In the genomic region with DNA sequence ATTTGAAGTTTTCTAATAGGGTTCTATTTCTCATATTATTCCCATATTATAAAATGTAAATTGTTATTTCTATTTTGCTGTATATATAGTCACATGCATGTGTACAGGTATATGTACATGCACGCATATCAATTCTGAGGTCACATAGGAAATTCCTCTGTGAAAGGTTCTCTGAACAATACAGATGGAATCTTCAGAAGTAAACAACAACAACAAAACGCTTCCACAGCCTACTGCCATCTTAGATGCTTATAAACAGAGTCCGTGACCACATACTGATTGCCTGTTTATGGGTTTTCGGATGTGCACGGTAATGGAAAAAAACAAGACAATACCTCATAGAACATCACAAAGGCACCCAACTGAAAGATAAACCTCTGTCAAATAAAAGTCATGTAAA, we compare ENCODE assay signal across 27 mouse cellular contexts. TPM values are rescaled to one million over a fixed set of nuclear protein-coding genes. Genes with fewer than 3 reads are reported as not detected.
DNase-seq lines count a peak whose midpoint lies in the region; ATAC-seq lines count a peak whose summit lies in the region.
"Had no signal": no experiment of that assay in that cellular context is flagged by ENCODE, and none has a peak within 500 bp of the region (broad histone marks: within the 10 kb centered on the region; RNA-seq: fewer than 3 reads in every experiment).

No protein-coding gene starts in this region.

- H3K27me3 ChIP-seq in hindbrain, embryonic 14.5 days (ENCODE audit: control insufficient read depth, insufficient read depth, low read length): peaks cover 4% of the 10 kb centered on the region; the same call in 1 of the 2 replicates
- no peaks in the 10 kb centered on the region for H3K27me3 ChIP-seq in hindbrain, embryonic 16.5 days (replicated peaks; ENCODE audit: control insufficient read depth, insufficient read depth, low read length)
- peaks cover 3% of the 10 kb centered on the region; the same call in 1 of the 2 replicates for H3K27me3 ChIP-seq in midbrain, embryonic 11.5 days (ENCODE audit: control insufficient read depth, insufficient read depth, low read length)
- peaks cover 30% of the 10 kb centered on the region for H3K27me3 ChIP-seq in midbrain, embryonic 10.5 days (ENCODE audit: low read depth, poor library complexity, severe bottlenecking)
- no peaks in the 10 kb centered on the region for H3K27me3 ChIP-seq in midbrain, embryonic 14.5 days (ENCODE audit: control insufficient read depth, insufficient read depth, low read length)
- H3K27me3 ChIP-seq: CH12.LX; embryonic facial prominence, embryonic 15.5 days; Patski had no signal

- no peak for ATAC-seq in hindbrain, embryonic 14.5 days (ENCODE audit: low FRiP score)
- ATAC-seq in hindbrain, embryonic 16.5 days: no peak
- ATAC-seq in midbrain, embryonic 11.5 days (ENCODE audit: low FRiP score): no peak
- no peak for ATAC-seq in midbrain, embryonic 14.5 days (ENCODE audit: low FRiP score, low TSS enrichment)
- ATAC-seq: intestine, embryonic 16.5 days; lung, postnatal 0 days; Patski had no signal

- 70% methylated on average over 5 of the region's 5 CpGs for WGBS in hindbrain, embryonic 14.5 days
- 67% methylated on average over 5 of the region's 5 CpGs for WGBS in hindbrain, embryonic 16.5 days
- 84% methylated on average over 5 of the region's 5 CpGs for WGBS in midbrain, embryonic 11.5 days
- 91% methylated on average over 5 of the region's 5 CpGs for WGBS in midbrain, embryonic 10.5 days
- WGBS in midbrain, embryonic 14.5 days: 65% methylated on average over 5 of the region's 5 CpGs

- H3K4me3 ChIP-seq in hindbrain, embryonic 14.5 days (replicated peaks; ENCODE audit: low read length): peak overlapping the region; percentile 21
- H3K4me3 ChIP-seq in hindbrain, embryonic 16.5 days (ENCODE audit: low read length): no peak overlapping the region
- H3K4me3 ChIP-seq in midbrain, embryonic 11.5 days (ENCODE audit: low read depth, low read length): peak overlapping the region; percentile 3; the same call in 1 of the 2 replicates
- H3K4me3 ChIP-seq in midbrain, embryonic 10.5 days: no peak overlapping the region
- H3K4me3 ChIP-seq in midbrain, embryonic 14.5 days (replicated peaks; ENCODE audit: low read depth, low read length): peak overlapping the region; percentile 35
- H3K4me3 ChIP-seq: embryonic facial prominence, embryonic 15.5 days; liver, embryonic 15.5 days had no signal

- DNase-seq in hindbrain, embryonic 14.5 days (ENCODE audit: low spot score): no peak
- DNase-seq in midbrain, embryonic 11.5 days (ENCODE audit: low spot score, missing footprints): peak; percentile 75
- DNase-seq in midbrain, embryonic 10.5 days (ENCODE audit: low spot score): no peak
- DNase-seq in midbrain, embryonic 14.5 days: peak; percentile 52
- no peak for DNase-seq in left cerebral cortex, adult 18-20 months (ENCODE audit: low spot score in 2 of 2)
- no peak for DNase-seq in urinary bladder, adult 18-20 months (ENCODE audit: low spot score in 2 of 2)
- DNase-seq: B cell, adult 2 months; cerebellum, adult 11 months; cerebellum, adult 9-11 months; gastrocnemius, postnatal 14 days; heart, adult 11 months; layer of hippocampus, adult 9-11 months; liver; right cerebral cortex, postnatal 14 days; spleen, adult 18-20 months had no signal

- peaks cover 16% of the 10 kb centered on the region for H3K4me1 ChIP-seq in hindbrain, embryonic 14.5 days (replicated peaks; ENCODE audit: control insufficient read depth, insufficient read depth, low read length)
- H3K4me1 ChIP-seq in hindbrain, embryonic 16.5 days (ENCODE audit: control insufficient read depth, insufficient read depth, low read depth, low read length): peaks cover 8% of the 10 kb centered on the region; the same call in 1 of the 2 replicates
- H3K4me1 ChIP-seq in midbrain, embryonic 11.5 days (ENCODE audit: control insufficient read depth, insufficient read depth, low read length): peaks cover 21% of the 10 kb centered on the region
- H3K4me1 ChIP-seq in midbrain, embryonic 10.5 days: peaks cover 34% of the 10 kb centered on the region
- H3K4me1 ChIP-seq in midbrain, embryonic 14.5 days (ENCODE audit: control insufficient read depth, insufficient read depth, low read length): peaks cover 3% of the 10 kb centered on the region; the same call in 1 of the 2 replicates
- H3K4me1 ChIP-seq: liver, embryonic 15.5 days had no signal

- peak overlapping the region; percentile 99 for H3K4me2 ChIP-seq in hindbrain, embryonic 14.5 days (replicated peaks)
- H3K4me2 ChIP-seq in hindbrain, embryonic 16.5 days (ENCODE audit: low read length): no peak overlapping the region; the same call in 1 of the 2 replicates
- peak overlapping the region; percentile 7; the same call in 1 of the 2 replicates for H3K4me2 ChIP-seq in midbrain, embryonic 11.5 days
- H3K4me2 ChIP-seq in midbrain, embryonic 14.5 days (ENCODE audit: low read length): peak overlapping the region; percentile 91
- H3K4me2 ChIP-seq: embryonic facial prominence, embryonic 15.5 days; heart, embryonic 11.5 days; liver, embryonic 15.5 days had no signal

- no peaks in the 10 kb centered on the region for H3K36me3 ChIP-seq in hindbrain, embryonic 14.5 days (replicated peaks; ENCODE audit: control insufficient read depth, insufficient read depth)
- no peaks in the 10 kb centered on the region for H3K36me3 ChIP-seq in hindbrain, embryonic 16.5 days (ENCODE audit: control insufficient read depth, insufficient read depth, low read length)
- no peaks in the 10 kb centered on the region for H3K36me3 ChIP-seq in midbrain, embryonic 11.5 days (ENCODE audit: control insufficient read depth, insufficient read depth, low read length)
- 0 out of 2 replicates have a peak, but pooled peaks cover 8% of the 10 kb centered on the region for H3K36me3 ChIP-seq in midbrain, embryonic 10.5 days
- H3K36me3 ChIP-seq in midbrain, embryonic 14.5 days (ENCODE audit: control insufficient read depth, insufficient read depth, low read length): peaks cover 8% of the 10 kb centered on the region; the same call in 1 of the 2 replicates
- H3K36me3 ChIP-seq: embryonic facial prominence, embryonic 15.5 days; G1E; liver, embryonic 15.5 days had no signal

- no peak overlapping the region for H3K9ac ChIP-seq in hindbrain, embryonic 14.5 days
- H3K9ac ChIP-seq in hindbrain, embryonic 16.5 days (ENCODE audit: low read depth, low read length): no peak overlapping the region
- H3K9ac ChIP-seq in midbrain, embryonic 11.5 days (ENCODE audit: low read length): no peak overlapping the region
- peak overlapping the region; percentile 44; the same call in 1 of the 2 replicates for H3K9ac ChIP-seq in midbrain, embryonic 14.5 days (replicated peaks; ENCODE audit: low read length)
- H3K9ac ChIP-seq: embryonic facial prominence, embryonic 15.5 days; kidney, embryonic 15.5 days; liver, embryonic 15.5 days had no signal

- H3K27ac ChIP-seq in hindbrain, embryonic 14.5 days: no peak overlapping the region
- H3K27ac ChIP-seq in hindbrain, embryonic 16.5 days (ENCODE audit: low read depth, low read length): no peak overlapping the region
- no peak overlapping the region for H3K27ac ChIP-seq in midbrain, embryonic 11.5 days (ENCODE audit: low read depth, low read length)
- no peak overlapping the region for H3K27ac ChIP-seq in midbrain, embryonic 10.5 days (replicated peaks)
- peak overlapping the region; percentile 58; the same call in 1 of the 2 replicates for H3K27ac ChIP-seq in midbrain, embryonic 14.5 days (replicated peaks; ENCODE audit: low read depth, low read length)
- H3K27ac ChIP-seq: embryonic facial prominence, embryonic 15.5 days; kidney, embryonic 15.5 days; limb, embryonic 10.5 days; liver, embryonic 15.5 days; macrophage had no signal

- no peaks in the 10 kb centered on the region for H3K9me3 ChIP-seq in hindbrain, embryonic 14.5 days (ENCODE audit: control insufficient read depth, low read length)
- H3K9me3 ChIP-seq in hindbrain, embryonic 16.5 days (ENCODE audit: control insufficient read depth, low read length): no peaks in the 10 kb centered on the region
- no peaks in the 10 kb centered on the region for H3K9me3 ChIP-seq in midbrain, embryonic 11.5 days (ENCODE audit: control insufficient read depth, low read length)
- no peaks in the 10 kb centered on the region for H3K9me3 ChIP-seq in midbrain, embryonic 10.5 days (replicated peaks)
- H3K9me3 ChIP-seq in midbrain, embryonic 14.5 days (ENCODE audit: control insufficient read depth, low read length): no peaks in the 10 kb centered on the region
- H3K9me3 ChIP-seq: embryonic facial prominence, embryonic 15.5 days; kidney, embryonic 15.5 days; limb, embryonic 10.5 days; liver, embryonic 15.5 days had no signal

RNA-seq across cellular contexts. Expression of a gene that starts 4.7 kb away (rescaled TPM):
- 10.8 and 13.3 TPM in 2 replicates for polyA plus RNA-seq in hindbrain, embryonic 14.5 days (2014; fragmentation: Nextera tagmentation; extraction: Ambion mirVana)
- polyA plus RNA-seq in hindbrain, embryonic 16.5 days (2015; fragmentation: Nextera tagmentation; extraction: Ambion mirVana): 7.5 and 9.1 TPM in 2 replicates
- 26.5 and 26.9 TPM in 2 replicates for polyA plus RNA-seq in midbrain, embryonic 11.5 days (2014; fragmentation: Nextera tagmentation; extraction: Ambion mirVana)
- polyA plus RNA-seq in midbrain, embryonic 10.5 days (2016; fragmentation: Nextera tagmentation; extraction: Ambion mirVana): 11.2 and 16.0 TPM in 2 replicates
- polyA plus RNA-seq in midbrain, embryonic 14.5 days (2014; fragmentation: Nextera tagmentation; extraction: Ambion mirVana): 38.6 and 44.3 TPM in 2 replicates
- 10 to 100 TPM; 12.9 to 13.2 TPM for total RNA-seq in left cerebral cortex, adult 18-20 months (2021)
- total RNA-seq: CH12.LX had no signal
- polyA plus RNA-seq: G1E had no signal

Comparison
In these comparisons a context has a peak if more than half of its experiments do, and no peak if none do; other contexts are left out.
1. DNase-seq: peak in midbrain, embryonic 11.5 days (single experiment) and midbrain, embryonic 14.5 days (single experiment); none in hindbrain, embryonic 14.5 days (single experiment), midbrain, embryonic 10.5 days (single experiment), left cerebral cortex, adult 18-20 months (0 of 2) and urinary bladder, adult 18-20 months (0 of 2).
2. H3K4me3 ChIP-seq: peak in hindbrain, embryonic 14.5 days (single experiment), midbrain, embryonic 11.5 days (single experiment) and midbrain, embryonic 14.5 days (single experiment); none in hindbrain, embryonic 16.5 days (single experiment) and midbrain, embryonic 10.5 days (single experiment).